Mouse (Mus musculus): ENCODE data around the gene Ints7.

DNA sequence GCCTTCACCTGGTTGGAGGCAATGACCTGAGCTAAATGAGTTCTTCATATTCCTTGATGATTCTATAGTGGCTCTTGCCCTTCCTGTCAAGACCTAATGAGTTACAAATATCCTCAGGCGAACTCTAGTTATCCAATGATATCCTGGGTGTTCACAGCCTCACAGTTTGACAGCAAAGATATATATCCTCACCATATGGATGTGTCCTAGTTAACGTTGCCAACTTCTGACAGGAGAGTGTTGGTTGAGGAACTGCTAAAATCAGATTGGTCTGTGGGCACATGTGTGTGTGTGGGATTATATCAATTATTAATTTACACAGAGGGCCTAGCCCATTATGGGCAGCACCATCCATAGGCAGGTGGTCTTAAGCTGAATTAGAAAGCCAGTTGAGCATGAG lies 63.0 kb downstream of the Ints7 start:
- no peak for TF ChIP-seq CTCF (IDR thresholded peaks at IDR 0.05; ENCODE audit: control insufficient read depth, insufficient read depth, low read length)
- no peak for TF ChIP-seq POLR2A (IDR thresholded peaks at IDR 0.05; ENCODE audit: borderline replicate concordance, control insufficient read depth, low read depth, low read length)

Data from bone marrow, adult 2 months (tissue).